In the genomic region with DNA sequence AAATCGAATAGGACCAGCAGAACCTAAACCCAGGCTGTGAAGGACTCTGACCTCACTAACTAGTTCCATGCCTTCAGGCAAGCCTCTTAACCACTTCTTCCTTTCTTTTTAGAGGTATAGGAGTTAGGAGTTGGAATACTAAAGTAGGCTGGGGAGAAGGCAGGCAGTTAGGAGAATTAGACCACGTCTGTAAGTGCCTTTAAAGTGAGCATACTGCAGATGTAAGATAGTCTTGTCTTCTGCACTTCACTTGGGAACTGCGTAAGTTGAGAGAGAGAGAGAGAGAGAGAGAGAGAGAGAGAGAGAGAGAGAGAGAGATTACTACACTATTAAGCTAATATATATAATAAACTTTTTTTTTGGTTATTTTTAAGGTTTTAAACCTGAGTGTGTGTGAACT, we compare ENCODE assay signal across 23 mouse cellular contexts. TPM values are rescaled to one million over a fixed set of nuclear protein-coding genes. Genes with fewer than 3 reads are reported as not detected.
DNase-seq lines count a peak whose midpoint lies in the region; ATAC-seq and TF ChIP-seq lines count a peak whose summit lies in the region.
"Had no signal": no experiment of that assay in that cellular context is flagged by ENCODE, and none has a peak within 500 bp of the region (broad histone marks: within the 10 kb centered on the region; RNA-seq: fewer than 3 reads in every experiment).

No protein-coding gene starts in this region.

- ATAC-seq in liver, embryonic 16.5 days (ENCODE audit: low read depth) = no peak
- ATAC-seq in megakaryocyte-erythroid progenitor cell, adult 5-6 weeks (replicated peaks; ENCODE audit: low FRiP score, low TSS enrichment, poor library complexity, severe bottlenecking) = peak; percentile 63; the same call in 1 of the 2 replicates
- ATAC-seq: CD4-positive, CD25-positive, alpha-beta regulatory T cell, adult 4 months; forebrain, embryonic 13.5 days; forebrain, embryonic 16.5 days had no signal

- no peaks in the 10 kb centered on the region for H3K27me3 ChIP-seq in kidney, adult 2 months (replicated peaks; ENCODE audit: control insufficient read depth, insufficient read depth, low read length)
- no peaks in the 10 kb centered on the region for H3K27me3 ChIP-seq in liver, embryonic 16.5 days (ENCODE audit: control insufficient read depth, insufficient read depth, low read depth, low read length)
- H3K27me3 ChIP-seq: forebrain, embryonic 13.5 days; heart, embryonic 15.5 days; hindbrain, embryonic 12.5 days; hindbrain, embryonic 15.5 days had no signal

- DNase-seq in kidney, adult 2 months = no peak
- no peak for DNase-seq in kidney, adult 11 months
- no peak for DNase-seq in liver
- DNase-seq in T-cell, adult 2 months (ENCODE audit: low spot score) = no peak
- DNase-seq: adrenal gland, postnatal 10 days; adrenal gland, postnatal 36 days; cerebellum, adult 18-20 months; cerebellum, adult 9-10 months; cerebellum, postnatal 14 days; gastrocnemius, postnatal 10 days; gastrocnemius, postnatal 36 days; heart, adult 2 months; heart, postnatal 10 days had no signal

- WGBS in kidney, adult 2 months = 42% methylated on average over 3 of the region's 3 CpGs
- WGBS in liver, embryonic 16.5 days (ENCODE audit: insufficient replicate concordance) = 38% methylated on average over 3 of the region's 3 CpGs

- no peaks in the 10 kb centered on the region; the same call in 1 of the 2 replicates for H3K36me3 ChIP-seq in kidney, adult 2 months (ENCODE audit: control insufficient read depth, insufficient read depth, low read length)
- no peaks in the 10 kb centered on the region for H3K36me3 ChIP-seq in liver, embryonic 16.5 days (ENCODE audit: control insufficient read depth, insufficient read depth)
- H3K36me3 ChIP-seq: forebrain, embryonic 10.5 days; heart, embryonic 10.5 days; heart, embryonic 15.5 days; hindbrain, embryonic 12.5 days; hindbrain, embryonic 15.5 days had no signal

- peaks cover 22% of the 10 kb centered on the region for H3K4me1 ChIP-seq in kidney, adult 2 months (ENCODE audit: control insufficient read depth, insufficient read depth, low read length)
- H3K4me1 ChIP-seq in liver, embryonic 16.5 days (ENCODE audit: control insufficient read depth, low read depth, low read length) = peaks cover 13% of the 10 kb centered on the region

- no peak overlapping the region for H3K4me3 ChIP-seq in kidney, adult 2 months (ENCODE audit: insufficient read depth, low read depth, low read length)
- no peak overlapping the region for H3K4me3 ChIP-seq in liver, embryonic 16.5 days (ENCODE audit: low read depth, low read length)
- H3K4me3 ChIP-seq: forebrain, embryonic 10.5 days; forebrain, embryonic 13.5 days; heart, adult 2 months; heart, embryonic 10.5 days; heart, embryonic 15.5 days; hindbrain, embryonic 12.5 days; hindbrain, embryonic 15.5 days had no signal

- 0 out of 2 replicates have a peak overlapping the region, but pooled peaks have one; percentile 16 for H3K27ac ChIP-seq in kidney, adult 2 months (ENCODE audit: insufficient read depth, low read depth, low read length)
- H3K27ac ChIP-seq in liver, embryonic 16.5 days (ENCODE audit: low read length) = no peak overlapping the region
- H3K27ac ChIP-seq: forebrain, embryonic 10.5 days; forebrain, embryonic 13.5 days; heart, adult 2 months; heart, embryonic 10.5 days; heart, embryonic 15.5 days; hindbrain, embryonic 12.5 days; hindbrain, embryonic 15.5 days had no signal

- peak overlapping the region; percentile 19; the same call in 1 of the 2 replicates for H3K9ac ChIP-seq in liver, embryonic 16.5 days (ENCODE audit: low read depth, low read length)
- H3K9ac ChIP-seq: forebrain, embryonic 13.5 days; heart, embryonic 15.5 days; hindbrain, embryonic 12.5 days; hindbrain, embryonic 15.5 days had no signal

- TF ChIP-seq CTCF in kidney, adult 2 months (conservative IDR thresholded peaks at IDR 0.05; ENCODE audit: insufficient read depth, insufficient read length, low read depth, low read length) = no peak

- no peak overlapping the region for H3K4me2 ChIP-seq in liver, embryonic 16.5 days (ENCODE audit: low read depth, low read length)
- H3K4me2 ChIP-seq: forebrain, embryonic 13.5 days; heart, embryonic 15.5 days; hindbrain, embryonic 12.5 days; hindbrain, embryonic 15.5 days had no signal

- TF ChIP-seq POLR2A in kidney, adult 2 months (IDR thresholded peaks at IDR 0.05; ENCODE audit: low read depth, low read length) = no peak

- no peaks in the 10 kb centered on the region for H3K9me3 ChIP-seq in liver, embryonic 16.5 days (replicated peaks; ENCODE audit: control insufficient read depth, low read length)
- H3K9me3 ChIP-seq: forebrain, embryonic 10.5 days; forebrain, embryonic 13.5 days; heart, embryonic 10.5 days; heart, embryonic 15.5 days; hindbrain, embryonic 12.5 days; hindbrain, embryonic 15.5 days had no signal

RNA-seq across cellular contexts. Expression of a gene that starts 8.3 kb away (rescaled TPM):
- polyA plus RNA-seq in kidney, adult 2 months (2012; rRNA removed) = 25.5 and 39.2 TPM in 2 replicates
- 54.9 and 55.7 TPM in 2 replicates for polyA plus RNA-seq in liver, embryonic 16.5 days (2015; fragmentation: Nextera tagmentation; extraction: Ambion mirVana)
- 87.6 and 103 TPM in 2 replicates for total RNA-seq in megakaryocyte-erythroid progenitor cell, adult 5-6 weeks (2014; fragmentation: Nextera tagmentation)
- total RNA-seq in megakaryocyte-erythroid progenitor cell, adult 5-6 weeks (2017) = 320 and 325 TPM in 2 replicates
